Mouse (Mus musculus): Measurements from ENCODE around the gene Tfcp2.
A peak's percentile ranks its signal among the peaks of the same experiment; 100 is the strongest.

Gene Tfcp2

GRCm38 (mm10) chr15:100551326-100552307 is at the start of gene Tfcp2:
Gene Tfcp2 (minus strand): TSS chr15:100552008.
- DNase-seq = peak; percentile 99

- no peak for DNase-seq
Observed at GRCm38 (mm10) chr15:100600696-100601272, 49.0 kb upstream of the Tfcp2 start.

- DNase-seq = peak; percentile 81
Observed at GRCm38 (mm10) chr15:100600047-100600695, 48.4 kb upstream of the Tfcp2 start.

- peak; percentile 68 for DNase-seq
Observed at GRCm38 (mm10) chr15:100599276-100600046, 47.7 kb upstream of the Tfcp2 start, which contains the start of gene Pou6f1. Gene Pou6f1 (minus strand): TSS chr15:100599984.

- peak; percentile 56 for DNase-seq
Observed at GRCm38 (mm10) chr15:100598883-100599275, 47.1 kb upstream of the Tfcp2 start.

GRCm38 (mm10) chr15:100598287-100598882 is 46.6 kb upstream of the Tfcp2 start:
- no peak for DNase-seq

- DNase-seq = no peak
Observed at GRCm38 (mm10) chr15:100592817-100593216, 41.0 kb upstream of the Tfcp2 start.

- no peak for DNase-seq
Observed at GRCm38 (mm10) chr15:100590436-100590835, 38.6 kb upstream of the Tfcp2 start.

- no peak for DNase-seq
Observed at GRCm38 (mm10) chr15:100588297-100588696, 36.5 kb upstream of the Tfcp2 start.

GRCm38 (mm10) chr15:100587166-100587565 is 35.4 kb upstream of the Tfcp2 start:
- no peak for DNase-seq

- no peak for DNase-seq
Observed at GRCm38 (mm10) chr15:100585931-100586330, 34.1 kb upstream of the Tfcp2 start.

- DNase-seq = no peak
Observed at GRCm38 (mm10) chr15:100580108-100580507, 28.3 kb upstream of the Tfcp2 start.

- no peak for DNase-seq
Observed at GRCm38 (mm10) chr15:100577972-100578371, 26.2 kb upstream of the Tfcp2 start.

- DNase-seq = no peak
Observed at GRCm38 (mm10) chr15:100576810-100577209, 25.0 kb upstream of the Tfcp2 start.

GRCm38 (mm10) chr15:100576392-100576791 is 24.6 kb upstream of the Tfcp2 start:
- no peak for DNase-seq

- DNase-seq = no peak
Observed at GRCm38 (mm10) chr15:100575366-100575765, 23.6 kb upstream of the Tfcp2 start.

- DNase-seq = no peak
Observed at GRCm38 (mm10) chr15:100574378-100574777, 22.6 kb upstream of the Tfcp2 start.

GRCm38 (mm10) chr15:100573946-100574345 is 22.1 kb upstream of the Tfcp2 start:
- DNase-seq = no peak

- DNase-seq = no peak
Observed at GRCm38 (mm10) chr15:100569239-100569638, 17.4 kb upstream of the Tfcp2 start.

- no peak for DNase-seq
Observed at GRCm38 (mm10) chr15:100566531-100566930, 14.7 kb upstream of the Tfcp2 start.

GRCm38 (mm10) chr15:100557705-100558433 is 6.1 kb upstream of the Tfcp2 start:
- no peak for DNase-seq

- no peak for DNase-seq
Observed at GRCm38 (mm10) chr15:100556378-100556777, 4.6 kb upstream of the Tfcp2 start.
